Mouse (Mus musculus) kidney, adult 2 months (tissue): ENCODE results near the gene Fbxw8.

ENCODE experiments used
- CTCF ChIP-seq: fragments of 200-500 bp; conservative IDR thresholded peaks from 2 replicates; pipeline ENCODE4 v1.5.1; 2011; ENCODE audit warnings: low read depth, mild to moderate bottlenecking, control low read depth, low read length, moderate library complexity, mixed read lengths; ENCODE audit not compliant: insufficient read depth, insufficient read length
- POLR2A ChIP-seq: fragments of 200-500 bp; IDR thresholded peaks from one replicate; pipeline ENCODE4 v1.6.1; 2011; ENCODE audit warnings: low read depth, low read length, control low read depth

DNA sequence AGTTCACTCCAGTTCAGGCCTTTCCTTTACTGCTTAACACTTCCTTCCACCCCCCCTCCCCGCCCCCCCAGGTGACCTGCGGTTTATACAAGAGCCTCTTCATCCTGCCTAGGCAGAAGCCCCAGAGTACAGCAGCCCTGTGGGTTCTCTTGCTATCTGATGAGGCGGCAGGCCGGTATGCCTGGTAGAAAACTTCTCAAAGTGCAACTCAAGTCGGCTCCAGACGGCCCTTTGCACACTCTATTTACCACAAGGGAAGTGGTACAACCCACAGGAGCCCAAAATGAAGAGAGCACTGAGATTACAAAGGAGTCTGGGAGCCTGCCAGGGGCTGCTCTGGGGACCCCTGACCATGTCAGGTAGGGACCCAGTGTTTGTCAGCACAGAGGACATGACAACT is 73.3 kb downstream of the Fbxw8 start:
- TF ChIP-seq CTCF: no peak
- no peak for TF ChIP-seq POLR2A
